Mouse (Mus musculus) B cell, adult 62 days (primary cell): ENCODE measurements around the gene Erp44. TPM values are rescaled to one million over a fixed set of nuclear protein-coding genes. Genes with fewer than 3 reads are reported as not detected.

Source experiments
- total RNA-seq: library from RNA; stranded (reverse); gene quantifications from 4 replicates; pipeline ENCODE4 v1.2.4, GENCODE M21; 2023

Erp44 gene
- total RNA-seq = 58.3 to 77.1 TPM (median 64.4 TPM) in 4 replicates

GRCm38 (mm10) chr4:48279498-48280134 is at the start of gene Erp44, which contains the start of gene Invs:
Gene Erp44, minus strand, starts transcription at chr4:48279558.
Gene Invs, plus strand, starts transcription at chr4:48279760.

Other genes starting within 250 kb of the Erp44 start
- gene Nr4a3, start 234.4 kb downstream of the Erp44 start, total RNA-seq = 31.0 to 37.3 TPM (median 34.0 TPM) in 4 replicates
- 26.1 to 29.5 TPM (median 29.4 TPM) in 4 replicates for gene Stx17, start 154.6 kb downstream of the Erp44 start, total RNA-seq
- gene Invs, start 202 bp upstream of the Erp44 start, total RNA-seq = 13.5 to 14.5 TPM (median 14.2 TPM) in 4 replicates
- gene Tex10, start 193.9 kb upstream of the Erp44 start, total RNA-seq = 92.1 to 106 TPM (median 98.8 TPM) in 4 replicates